Mouse (Mus musculus) liver, adult 2 months (tissue): ENCODE results near the gene Cfdp1. TPM values are rescaled to one million over a fixed set of nuclear protein-coding genes. Genes with fewer than 3 reads are reported as not detected.

Experiments
- DNase-seq: peaks from one replicate; pipeline ENCODE4 v3.0.0-alpha.2; 2011; ENCODE audit warnings: low read depth, low spot score; ENCODE audit errors: extremely low read depth
- H3K27ac ChIP-seq: fragments of 200-500 bp; replicated peaks from 2 replicates; pipeline ENCODE4 v1.5.1; 2012; ENCODE audit warnings: low read depth, mild to moderate bottlenecking, control low read depth, inconsistent platforms, low read length; ENCODE audit not compliant: insufficient read depth
- H3K27me3 ChIP-seq: fragments of 200-500 bp; 2 replicates; pipeline ENCODE4 v1.6.1; 2012; ENCODE audit warnings: mild to moderate bottlenecking, moderate library complexity, low read length, inconsistent platforms; ENCODE audit not compliant: control insufficient read depth, insufficient read depth
- H3K36me3 ChIP-seq: fragments of 200-500 bp; 2 replicates; pipeline ENCODE4 v1.6.1; 2012; ENCODE audit warnings: low read length, inconsistent platforms; ENCODE audit not compliant: control insufficient read depth, insufficient read depth
- H3K4me1 ChIP-seq: fragments of 200-500 bp; 2 replicates; pipeline ENCODE4 v1.6.1; 2011; ENCODE audit warnings: low read length; ENCODE audit not compliant: control insufficient read depth, insufficient read depth
- H3K4me3 ChIP-seq: fragments of 200-500 bp; 2 replicates; pipeline ENCODE4 v1.5.1; 2011; ENCODE audit warnings: low read depth, mild to moderate bottlenecking, control low read depth, low read length, moderate library complexity; ENCODE audit not compliant: insufficient read depth
- H3K79me2 ChIP-seq: fragments of 200-500 bp; 2 replicates; pipeline ENCODE4 v1.6.1; 2012; ENCODE audit warnings: inconsistent platforms, mild to moderate bottlenecking, low read length, moderate library complexity; ENCODE audit not compliant: control insufficient read depth, insufficient read depth
- H3K9ac ChIP-seq: fragments of 200-500 bp; 2 replicates; pipeline ENCODE4 v1.6.1; 2012; ENCODE audit warnings: low read depth, mild to moderate bottlenecking, control low read depth, inconsistent platforms, low read length
- CTCF ChIP-seq: fragments of 200-500 bp; IDR thresholded peaks from 2 replicates; pipeline ENCODE4 v1.5.1; 2011; ENCODE audit warnings: low read depth, low read length, control low read depth
- POLR2A ChIP-seq: fragments of 200-500 bp; IDR thresholded peaks from 2 replicates; pipeline ENCODE4 v1.6.1; 2011; ENCODE audit warnings: low read length, control low read depth; ENCODE audit not compliant: insufficient read depth; ENCODE audit errors: extremely low read depth
- WGBS: fragments of 180-500 bp; shearing (Covaris S2); methylation state at CpG from one replicate; pipeline ENCODE4 v1.1.7; 2018; 5-methylcytosine and 5-hydroxymethylcytosine counted together
- polyA plus RNA-seq: library from polyadenylated mRNA; depleted of rRNA; stranded (reverse); fragments of >200 nt; gene quantifications from 2 replicates; pipeline ENCODE4 v1.2.3, GENCODE M21; 2012
- total RNA-seq: library from RNA; depleted of rRNA; stranded (reverse); fragments of >200 nt; gene quantifications from 2 replicates; pipeline ENCODE4 v1.2.3, GENCODE M21; 2014

Cfdp1 gene
- total and polyA plus RNA-seq, 2 experiments = 3.8 to 40.7 TPM

DNA sequence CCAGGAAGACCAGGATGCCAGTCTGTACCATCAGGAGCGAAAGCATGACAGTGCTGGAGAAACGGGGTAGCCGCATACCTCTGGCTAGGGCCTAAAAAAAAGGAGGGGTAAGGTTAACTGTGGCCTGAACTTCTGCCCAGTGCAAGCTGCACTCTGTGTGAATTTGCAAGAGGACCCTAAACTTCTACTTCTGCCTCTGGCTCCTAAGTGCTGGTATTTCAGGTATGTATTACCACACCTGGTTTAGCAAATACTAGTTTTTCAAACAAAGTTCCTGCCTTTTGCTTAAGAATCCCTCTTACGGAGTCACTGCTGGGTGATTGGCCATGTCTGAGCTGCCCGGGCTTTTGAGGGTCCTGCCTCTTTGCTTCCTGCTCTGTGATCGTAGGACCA lies 36.8 kb upstream of the Cfdp1 start:
- no peak for TF ChIP-seq POLR2A
- TF ChIP-seq CTCF = no peak
- H3K27me3 ChIP-seq = peaks cover 10% of the 10 kb centered on the region
- H3K4me3 ChIP-seq = no peak overlapping the region
- H3K79me2 ChIP-seq = no peaks in the 10 kb centered on the region
- H3K36me3 ChIP-seq = no peaks in the 10 kb centered on the region
- no peak for DNase-seq
- no peaks in the 10 kb centered on the region for H3K4me1 ChIP-seq
- no peak overlapping the region for H3K27ac ChIP-seq
- H3K9ac ChIP-seq = no peak overlapping the region
- WGBS = 58% methylated on average over 6 of the region's 6 CpGs

DNA sequence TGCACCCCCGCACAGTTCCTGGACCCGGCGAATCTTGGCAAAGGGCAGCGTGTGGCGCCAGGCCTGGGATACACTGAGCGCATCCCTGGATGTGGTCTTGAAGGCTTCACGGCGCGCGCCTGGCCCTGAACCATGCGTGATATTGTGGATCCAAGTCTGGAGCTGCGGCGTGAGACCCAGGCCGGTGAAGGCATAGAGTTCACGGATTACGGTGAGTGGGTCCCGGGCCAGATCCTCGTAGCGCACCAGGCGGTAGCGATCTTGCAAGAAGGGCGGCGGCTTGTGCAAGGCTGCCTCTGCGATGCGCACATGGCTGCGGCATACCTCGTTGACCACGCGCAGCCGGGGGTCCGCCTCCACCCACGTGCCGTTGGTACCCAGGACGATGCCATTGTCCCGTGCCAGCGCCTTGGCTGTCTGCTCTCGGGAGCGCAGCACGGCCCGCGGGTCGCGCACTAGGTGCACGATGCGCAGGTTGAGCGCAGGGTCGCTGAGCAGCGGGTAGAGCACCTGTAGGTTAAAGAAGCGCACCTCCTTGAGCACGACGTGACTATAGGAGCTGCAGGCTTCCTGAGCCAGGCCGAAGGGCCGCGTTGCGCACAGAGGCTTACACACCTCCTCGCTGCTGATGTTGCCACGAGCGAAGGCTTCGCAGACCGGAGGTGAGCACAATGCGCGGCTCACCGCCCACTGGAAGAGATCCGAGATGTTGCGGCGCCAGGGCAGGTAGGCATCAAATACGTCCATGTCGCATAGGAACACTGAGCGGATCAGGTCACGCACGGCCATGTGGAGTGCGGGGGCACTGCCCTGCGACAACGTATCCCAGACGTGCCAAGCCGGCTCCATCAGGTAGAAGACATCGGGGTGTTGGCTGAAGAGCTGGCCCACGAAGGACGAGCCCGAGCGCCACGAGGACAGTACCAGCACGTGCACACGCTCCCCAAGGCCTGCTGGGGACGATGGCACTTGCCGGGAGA lies 36.1 kb upstream of the Cfdp1 start:
- Histone ChIP-seq H3K36me3 (no peaks in the 10 kb centered on the region), H3K9ac (no peak overlapping the region), H3K4me3 (no peak overlapping the region), H3K27ac (no peak overlapping the region), H3K27me3 (peaks cover 10% of the 10 kb centered on the region), H3K4me1 (no peaks in the 10 kb centered on the region), H3K79me2 (no peaks in the 10 kb centered on the region)
- WGBS = 16% methylated on average over 86 of the region's 86 CpGs
- no peak for DNase-seq
- no peak for TF ChIP-seq POLR2A
- no peak for TF ChIP-seq CTCF

DNA sequence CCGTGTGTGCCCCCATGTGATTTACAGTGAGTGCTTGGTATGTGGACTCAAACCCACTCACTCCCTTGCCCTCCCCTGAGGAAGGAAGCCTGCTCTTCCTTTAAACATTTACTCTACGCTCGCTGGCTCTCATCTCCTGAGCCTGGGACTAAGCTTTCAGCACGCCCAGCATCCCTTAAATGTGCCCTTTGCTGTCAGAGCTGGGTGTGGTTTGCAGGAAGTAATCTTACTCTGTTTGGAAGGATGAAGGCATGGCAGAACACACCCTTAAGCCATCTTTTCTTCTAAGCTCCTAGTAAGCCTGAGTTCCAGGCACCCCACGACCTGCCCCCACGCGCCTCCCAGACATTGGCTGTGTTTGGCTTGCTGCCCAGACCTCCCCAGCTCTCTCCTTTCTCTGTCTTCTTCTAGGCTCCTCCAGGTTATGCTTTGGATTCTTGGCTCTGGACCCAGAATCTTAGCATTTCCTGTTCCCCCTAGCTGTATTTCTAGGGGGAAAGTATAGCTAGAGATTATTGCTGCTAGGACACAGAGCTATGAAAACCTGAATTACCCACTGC lies 34.1 kb upstream of the Cfdp1 start:
- WGBS = 43% methylated on average over 7 of the region's 7 CpGs
- no peak overlapping the region for H3K27ac ChIP-seq

DNA sequence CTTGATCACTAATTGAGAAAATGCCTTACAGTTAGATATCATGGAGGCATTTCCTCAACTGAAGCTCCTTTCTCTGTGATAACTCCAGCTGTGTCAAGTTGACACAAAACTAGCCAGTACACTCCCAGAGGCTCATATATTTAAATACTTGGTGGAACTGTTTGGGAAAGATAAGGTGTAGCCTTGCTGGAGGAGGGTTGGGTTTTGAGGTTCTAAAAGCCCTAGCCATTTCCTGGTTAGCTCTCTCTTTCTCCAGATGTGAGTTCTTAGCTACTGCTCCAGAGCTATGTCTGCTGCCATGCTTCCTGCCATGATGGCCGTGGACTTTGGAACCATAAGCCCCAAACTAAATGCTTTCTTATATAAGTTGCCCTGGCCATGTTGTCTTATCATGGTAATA lies 33.4 kb upstream of the Cfdp1 start:
- Histone ChIP-seq H3K9ac (no peak overlapping the region), H3K36me3 (no peaks in the 10 kb centered on the region), H3K27ac (no peak overlapping the region), H3K79me2 (no peaks in the 10 kb centered on the region), H3K4me3 (no peak overlapping the region), H3K4me1 (no peaks in the 10 kb centered on the region), H3K27me3 (peaks cover 10% of the 10 kb centered on the region)
- DNase-seq = no peak
- 86% methylated on average over 1 of the region's 1 CpGs for WGBS
- TF ChIP-seq CTCF = no peak

More for the DNA sequence above, 34.1 kb upstream of the Cfdp1 start:
- peaks cover 10% of the 10 kb centered on the region for H3K27me3 ChIP-seq
- H3K79me2 ChIP-seq = no peaks in the 10 kb centered on the region
- TF ChIP-seq CTCF (no peak), POLR2A (no peak)
- H3K36me3 ChIP-seq = no peaks in the 10 kb centered on the region
- no peak for DNase-seq
- no peak overlapping the region for H3K4me3 ChIP-seq
- no peaks in the 10 kb centered on the region for H3K4me1 ChIP-seq
- no peak overlapping the region for H3K9ac ChIP-seq

DNA sequence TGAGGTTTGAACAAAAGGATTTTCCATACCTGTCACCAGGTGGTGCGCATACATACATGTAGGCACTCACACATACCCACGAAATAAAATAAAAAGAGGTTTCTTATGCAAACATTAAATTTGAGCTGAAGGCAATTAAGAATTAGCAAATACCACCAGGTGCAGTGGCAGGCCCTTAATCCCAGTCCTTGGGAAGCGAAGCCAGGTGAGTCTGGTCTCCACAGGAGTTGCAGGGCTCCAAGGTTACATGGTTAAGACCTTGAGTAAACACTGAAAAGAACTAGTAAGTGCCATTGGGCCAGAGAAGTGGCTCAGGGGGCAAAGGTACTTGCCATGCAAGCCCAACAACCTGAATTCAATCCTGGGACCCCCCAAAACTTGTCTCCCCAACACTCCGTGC lies 29.5 kb upstream of the Cfdp1 start:
- Histone ChIP-seq H3K4me1 (no peaks in the 10 kb centered on the region), H3K79me2 (no peaks in the 10 kb centered on the region), H3K27ac (no peak overlapping the region), H3K36me3 (no peaks in the 10 kb centered on the region), H3K9ac (no peak overlapping the region), H3K27me3 (no peaks in the 10 kb centered on the region), H3K4me3 (no peak overlapping the region)
- no peak for DNase-seq
- 84% methylated on average over 4 of the region's 4 CpGs for WGBS
- TF ChIP-seq CTCF (no peak), POLR2A (no peak)

DNA sequence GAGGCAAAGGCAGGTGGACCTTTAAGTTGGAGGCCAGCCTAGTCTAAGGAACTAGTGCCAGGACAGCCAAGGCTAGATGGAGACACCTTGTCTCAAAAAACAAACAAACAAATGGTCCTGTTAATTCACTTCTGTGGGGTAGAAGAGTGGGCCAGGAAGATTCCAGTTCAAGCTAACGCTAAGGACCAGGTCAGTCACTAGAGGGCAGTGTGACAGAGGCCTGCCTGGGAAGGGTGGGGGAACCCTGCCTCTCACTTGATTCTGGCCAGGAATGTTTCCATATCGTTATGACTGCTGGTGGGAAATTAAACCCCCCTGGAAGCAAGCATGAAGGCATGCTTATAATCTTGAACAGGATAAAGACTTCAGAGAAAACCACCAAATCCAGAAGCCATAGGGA lies 27.5 kb upstream of the Cfdp1 start:
- H3K4me1 ChIP-seq = no peaks in the 10 kb centered on the region
- no peaks in the 10 kb centered on the region for H3K79me2 ChIP-seq
- peak; percentile 94 for TF ChIP-seq CTCF
- no peak for TF ChIP-seq POLR2A
- H3K36me3 ChIP-seq = no peaks in the 10 kb centered on the region
- H3K4me3 ChIP-seq = no peak overlapping the region
- WGBS = 2% methylated on average over 2 of the region's 2 CpGs
- no peak overlapping the region for H3K27ac ChIP-seq
- no peak overlapping the region for H3K9ac ChIP-seq
- DNase-seq = peak; percentile 20
- no peaks in the 10 kb centered on the region for H3K27me3 ChIP-seq
